ENCODE assay signal across 25 mouse cellular contexts in the genomic region with DNA sequence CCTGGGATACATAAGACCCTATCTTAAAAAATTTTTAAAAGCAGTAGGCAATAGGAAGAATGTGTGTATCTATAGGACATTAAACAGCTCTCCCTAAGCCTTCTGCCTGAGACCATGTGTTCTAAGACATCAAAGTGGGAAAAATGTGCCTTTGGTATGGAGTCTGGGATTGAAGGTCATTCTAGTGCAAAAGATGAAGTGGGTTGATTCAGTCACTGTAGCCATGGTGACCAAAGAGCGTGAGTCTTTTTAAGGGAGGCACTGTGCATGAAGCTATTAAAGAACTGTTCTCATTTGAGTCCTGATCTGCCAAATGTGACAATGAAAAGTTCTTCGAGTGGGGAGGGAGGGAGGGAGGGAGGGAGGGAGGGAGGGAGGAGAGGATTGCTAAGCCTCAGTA. TPM values are rescaled to one million over a fixed set of nuclear protein-coding genes. Genes with fewer than 3 reads are reported as not detected.
DNase-seq lines count a peak whose midpoint lies in the region; ATAC-seq and TF ChIP-seq lines count a peak whose summit lies in the region.
"Had no signal": no experiment of that assay in that cellular context is flagged by ENCODE, and none has a peak within 500 bp of the region (broad histone marks: within the 10 kb centered on the region; RNA-seq: fewer than 3 reads in every experiment).

No protein-coding gene starts in this region.

- H3K4me2 ChIP-seq in liver, embryonic 13.5 days, result no peak overlapping the region
- no peak overlapping the region for H3K4me2 ChIP-seq in liver, postnatal 0 days (ENCODE audit: low read depth, low read length)
- no peak overlapping the region for H3K4me2 ChIP-seq in midbrain, embryonic 13.5 days (replicated peaks)
- H3K4me2 ChIP-seq: kidney, embryonic 15.5 days had no signal

- TF ChIP-seq CTCF in liver, postnatal 0 days (IDR thresholded peaks at IDR 0.05; ENCODE audit: low read depth), result no peak

- DNase-seq in frontal cortex, postnatal 10 days (ENCODE audit: low spot score in 2 of 2), result no peak
- no peak for DNase-seq in liver, embryonic 13.5 days
- no peak for DNase-seq in liver, postnatal 0 days
- DNase-seq in retina, postnatal 1 day, result peak; percentile 16
- DNase-seq in kidney, postnatal 10 days, result no peak
- DNase-seq: adrenal gland, adult 8-10 months; B cell, adult 2 months; cerebellum, adult 8-10 months; gastrocnemius, adult 2 months; kidney, adult 11 months; kidney, postnatal 4 days; layer of hippocampus, adult 9-11 months; liver; thymus, adult 18-20 months; thymus, postnatal 36 days had no signal

- H3K9ac ChIP-seq in liver, embryonic 13.5 days, result no peak overlapping the region
- no peak overlapping the region for H3K9ac ChIP-seq in liver, postnatal 0 days (replicated peaks)
- no peak overlapping the region for H3K9ac ChIP-seq in midbrain, embryonic 13.5 days (replicated peaks)
- H3K9ac ChIP-seq: kidney, embryonic 15.5 days had no signal

- H3K9me3 ChIP-seq in liver, embryonic 13.5 days (replicated peaks), result no peaks in the 10 kb centered on the region
- H3K9me3 ChIP-seq in liver, postnatal 0 days (ENCODE audit: low read length), result no peaks in the 10 kb centered on the region
- no peaks in the 10 kb centered on the region for H3K9me3 ChIP-seq in midbrain, embryonic 13.5 days
- H3K9me3 ChIP-seq: G1E; heart, embryonic 10.5 days; kidney, embryonic 15.5 days; limb, embryonic 10.5 days had no signal

- no peaks in the 10 kb centered on the region for H3K27me3 ChIP-seq in liver, embryonic 13.5 days
- no peaks in the 10 kb centered on the region for H3K27me3 ChIP-seq in liver, postnatal 0 days (ENCODE audit: insufficient read depth, low read length)
- H3K27me3 ChIP-seq in midbrain, embryonic 13.5 days, result no peaks in the 10 kb centered on the region
- H3K27me3 ChIP-seq: CH12.LX; kidney, embryonic 15.5 days; Patski had no signal

- peaks cover 6% of the 10 kb centered on the region; the same call in 1 of the 2 replicates for H3K36me3 ChIP-seq in liver, embryonic 13.5 days
- no peaks in the 10 kb centered on the region for H3K36me3 ChIP-seq in liver, postnatal 0 days (replicated peaks; ENCODE audit: insufficient read depth, low read length)
- H3K36me3 ChIP-seq in midbrain, embryonic 13.5 days, result no peaks in the 10 kb centered on the region
- H3K36me3 ChIP-seq: heart, embryonic 10.5 days; kidney, embryonic 15.5 days; limb, embryonic 10.5 days had no signal

- H3K4me1 ChIP-seq in liver, embryonic 13.5 days (replicated peaks), result peaks cover 43% of the 10 kb centered on the region
- peaks cover 3% of the 10 kb centered on the region; the same call in 1 of the 2 replicates for H3K4me1 ChIP-seq in liver, postnatal 0 days (ENCODE audit: insufficient read depth)
- H3K4me1 ChIP-seq in midbrain, embryonic 13.5 days (replicated peaks), result no peaks in the 10 kb centered on the region
- H3K4me1 ChIP-seq: kidney, embryonic 15.5 days; limb, embryonic 10.5 days had no signal

- H3K27ac ChIP-seq in liver, embryonic 13.5 days, result peak overlapping the region; percentile 88; the same call in 1 of the 2 replicates
- no peak overlapping the region for H3K27ac ChIP-seq in liver, postnatal 0 days (ENCODE audit: low read depth)
- no peak overlapping the region for H3K27ac ChIP-seq in midbrain, embryonic 13.5 days
- H3K27ac ChIP-seq: gastrocnemius, adult 2 months; heart, embryonic 10.5 days; kidney, embryonic 15.5 days; limb, embryonic 10.5 days; macrophage had no signal

- WGBS in liver, embryonic 13.5 days (ENCODE audit: insufficient replicate concordance), result 53% methylated on average over 2 of the region's 2 CpGs
- 84% methylated on average over 2 of the region's 2 CpGs for WGBS in liver, postnatal 0 days (ENCODE audit: insufficient replicate concordance)
- 0% methylated on average over 2 of the region's 2 CpGs for WGBS in midbrain, embryonic 13.5 days

- TF ChIP-seq EP300 in liver, postnatal 0 days (IDR thresholded peaks at IDR 0.05; ENCODE audit: low read depth), result no peak

- ATAC-seq in frontal cortex, adult (ENCODE audit: low TSS enrichment), result peak; percentile 62; the same call in 1 of the 2 replicates
- ATAC-seq in liver, embryonic 13.5 days (ENCODE audit: low read depth), result no peak
- no peak for ATAC-seq in liver, postnatal 0 days
- 0 out of 2 replicates have a peak, but pooled peaks have one; percentile 34 for ATAC-seq in midbrain, embryonic 13.5 days
- ATAC-seq: lung, postnatal 0 days; Patski had no signal

- no peak overlapping the region for H3K4me3 ChIP-seq in liver, embryonic 13.5 days (replicated peaks)
- no peak overlapping the region for H3K4me3 ChIP-seq in liver, postnatal 0 days (ENCODE audit: low read depth, low read length)
- H3K4me3 ChIP-seq in midbrain, embryonic 13.5 days (replicated peaks), result no peak overlapping the region
- H3K4me3 ChIP-seq: gastrocnemius, adult 2 months; heart, embryonic 10.5 days; kidney, embryonic 15.5 days; limb, embryonic 10.5 days had no signal

RNA-seq across cellular contexts. Expression of a gene that starts 8.7 kb away (rescaled TPM):
- polyA plus RNA-seq in liver, embryonic 13.5 days (2015; fragmentation: Nextera tagmentation; extraction: Ambion mirVana), result 81.9 and 106 TPM in 2 replicates
- 62.7 and 69.6 TPM in 2 replicates for polyA plus RNA-seq in liver, postnatal 0 days (2015; fragmentation: Nextera tagmentation; extraction: Ambion mirVana)
- polyA plus RNA-seq in midbrain, embryonic 13.5 days (2015; fragmentation: Nextera tagmentation; extraction: Ambion mirVana), result 9.4 and 9.6 TPM in 2 replicates

Comparison
In these comparisons a context has a peak if more than half of its experiments do, and no peak if none do; other contexts are left out.
1. ATAC-seq: peak in frontal cortex, adult (single experiment) and midbrain, embryonic 13.5 days (single experiment); none in liver, embryonic 13.5 days (single experiment) and liver, postnatal 0 days (single experiment).